Mouse (Mus musculus) inflammation-experienced regulatory T-cells (primary cell): Measurements from ENCODE around the gene Gm49395. TPM values are rescaled to one million over a fixed set of nuclear protein-coding genes. Genes with fewer than 3 reads are reported as not detected.

ENCODE experiments used
- polyA plus RNA-seq, 2 experiments: library from polyadenylated mRNA; unstranded; fragments of 100-300 nt; shearing (Covaris generic); gene quantifications; one replicate each; pipeline ENCODE4 v1.2.1; 2017

Gene Gm49395
- 1 to 10 TPM in 1 of 2 experiments, under 1 TPM in 1; 0.40 to 3.6 TPM for polyA plus RNA-seq

DNA sequence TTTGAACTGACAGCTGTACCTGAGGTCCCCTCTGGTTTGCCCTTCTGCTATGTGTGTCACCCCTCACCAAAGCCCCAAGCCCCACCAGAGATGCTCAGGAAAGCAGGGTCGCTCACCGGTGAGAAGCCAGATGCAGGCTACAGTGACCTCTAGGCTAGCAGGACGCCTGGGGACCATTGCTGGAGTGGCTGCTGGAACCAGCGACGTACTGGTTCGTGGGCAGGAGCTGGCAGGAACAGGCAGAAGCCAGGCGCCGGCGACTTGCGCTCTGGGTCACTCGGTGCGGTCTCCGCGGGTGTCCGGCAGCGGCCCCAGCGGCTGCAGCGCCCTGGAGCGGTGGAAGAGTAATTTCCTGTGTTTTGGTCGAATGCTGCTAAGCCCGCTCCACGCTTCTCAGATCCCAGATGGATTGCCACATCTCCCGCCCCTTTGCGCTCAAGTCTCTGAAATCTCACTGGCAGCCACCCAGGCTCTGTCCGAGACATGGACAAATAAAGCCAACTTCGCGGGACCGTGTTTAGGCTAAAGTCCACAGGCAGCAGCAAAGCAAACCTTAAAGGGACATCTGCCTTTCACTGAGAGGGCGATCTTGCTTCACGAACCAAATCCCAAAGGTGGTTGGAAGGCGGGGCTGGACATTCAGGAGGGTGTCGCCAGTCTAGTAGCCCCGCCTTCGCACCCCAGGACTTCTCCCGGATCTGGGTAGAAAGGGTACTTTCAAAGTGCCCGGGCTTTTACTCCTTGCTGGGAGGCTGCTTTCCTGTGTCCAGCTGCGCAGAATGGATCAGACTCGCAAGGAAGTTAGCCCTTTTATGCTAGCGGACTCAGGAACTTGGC lies at the start of gene Gm49395, which contains the start of gene Itga1:
Gene Gm49395 (minus strand): TSS at position 567 of the 837 bp plus-strand sequence.
Gene Itga1 (minus strand): TSS at position 610 of the 837 bp plus-strand sequence.

DNA sequence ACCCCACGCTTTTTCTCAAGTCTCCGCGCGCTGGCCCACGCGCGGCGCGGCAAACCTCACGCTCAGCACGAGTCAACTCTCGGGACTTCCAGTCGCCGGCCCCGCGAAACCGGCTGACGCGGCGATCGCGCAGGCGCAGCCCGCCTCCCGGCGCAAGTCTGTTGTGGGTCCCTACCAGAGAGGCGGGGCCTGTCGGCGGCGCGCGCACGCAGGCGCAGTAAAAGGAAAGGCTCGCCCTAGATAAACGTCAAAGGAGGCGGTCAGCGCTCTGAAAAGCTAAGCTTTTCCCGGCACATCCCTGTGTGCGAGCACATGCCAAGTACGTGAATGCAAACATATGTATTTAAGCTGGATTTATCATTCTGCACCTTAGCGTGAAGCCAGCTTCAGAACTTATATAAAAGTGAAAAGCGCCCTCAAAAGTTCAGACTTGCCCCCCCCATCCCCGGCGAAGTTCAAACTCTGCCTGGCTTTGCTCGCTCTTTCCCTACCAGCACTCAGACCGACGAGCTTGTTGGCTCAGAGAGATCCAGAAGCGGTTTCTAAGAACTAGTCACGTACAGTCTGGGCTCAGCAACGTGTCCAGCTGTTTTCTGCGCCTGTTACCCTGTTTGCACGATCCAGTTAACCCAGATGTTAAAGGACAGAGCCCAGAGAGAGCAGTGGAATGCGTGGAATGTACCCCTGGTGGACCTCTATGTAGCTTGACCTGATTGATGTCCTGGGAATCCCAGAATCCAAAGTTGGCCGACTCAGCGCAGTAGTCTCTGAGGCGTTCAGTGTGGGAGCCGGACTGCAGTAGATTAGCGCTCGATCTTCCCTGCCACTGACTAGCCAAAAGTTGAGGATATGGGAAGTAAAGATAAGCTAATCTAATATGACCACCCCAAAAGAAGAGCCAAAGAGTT lies 11.4 kb downstream of the Gm49395 start, which contains the start of gene Pelo:
Gene Pelo (minus strand): TSS at position 118 of the 908 bp plus-strand sequence.

Other genes starting within 250 kb of the Gm49395 start
- gene Itga2, start 169.8 kb downstream of the Gm49395 start, polyA plus RNA-seq, result 1 to 10 TPM; 3.6 to 4.1 TPM
- 1 to 10 TPM; 5.9 to 6.2 TPM for gene Pelo, start 11.7 kb downstream of the Gm49395 start, polyA plus RNA-seq
- 10 to 100 TPM in 1 of 2 experiments, 1 to 10 TPM in 1; 1.0 to 11.8 TPM for gene Itga1, start within 50 bp of the Gm49395 start, polyA plus RNA-seq